Comparison of ENCODE assay signal across 8 mouse cellular contexts in the genomic region with DNA sequence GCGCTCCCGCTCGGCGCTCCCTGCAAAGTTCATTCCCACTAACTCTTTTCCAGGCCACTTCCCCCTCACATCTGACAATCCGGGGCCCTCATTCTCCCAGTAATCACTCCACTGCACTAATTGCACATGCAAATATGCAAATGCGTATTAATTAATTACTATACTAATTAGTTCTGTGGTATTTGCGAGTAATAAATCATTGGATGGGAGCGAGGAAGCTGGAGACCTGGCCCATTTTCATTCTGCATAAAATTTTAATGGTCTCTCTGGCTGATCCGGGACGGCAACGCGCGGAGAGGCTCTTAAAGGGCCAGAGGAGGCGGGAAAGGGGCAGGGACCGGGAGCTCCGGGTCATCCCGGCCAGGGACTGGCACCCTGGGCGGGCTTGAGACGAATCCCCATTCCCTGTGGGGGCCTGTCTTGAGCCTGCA. TPM values are rescaled to one million over a fixed set of nuclear protein-coding genes. Genes with fewer than 3 reads are reported as not detected.
DNase-seq lines count a peak whose midpoint lies in the region; ATAC-seq lines count a peak whose summit lies in the region.

No protein-coding gene starts in this region.

- no peaks in the 10 kb centered on the region for H3K9me3 ChIP-seq in heart, embryonic 14.5 days (ENCODE audit: control insufficient read depth, low read length)
- no peaks in the 10 kb centered on the region for H3K9me3 ChIP-seq in hindbrain, embryonic 12.5 days (replicated peaks)
- no peaks in the 10 kb centered on the region for H3K9me3 ChIP-seq in midbrain, embryonic 11.5 days (ENCODE audit: control insufficient read depth, low read length)

- no peak for DNase-seq in heart, postnatal 4 days
- peak; percentile 58 for DNase-seq in brain, adult 2 months (ENCODE audit: low read depth, low spot score)
- DNase-seq in midbrain, embryonic 11.5 days (ENCODE audit: low spot score, missing footprints), result no peak
- DNase-seq in gastrocnemius, postnatal 4 days (ENCODE audit: low spot score in 2 of 2), result no peak
- DNase-seq in right cerebral cortex, postnatal 4 days, result no peak
- DNase-seq in frontal cortex, postnatal 14 days (ENCODE audit: low spot score in 2 of 2), result no peak

- H3K27me3 ChIP-seq in heart, embryonic 14.5 days (ENCODE audit: control insufficient read depth, insufficient read depth, low read length), result peaks cover 71% of the 10 kb centered on the region
- peaks cover 94% of the 10 kb centered on the region for H3K27me3 ChIP-seq in hindbrain, embryonic 12.5 days
- peaks cover 83% of the 10 kb centered on the region for H3K27me3 ChIP-seq in midbrain, embryonic 11.5 days (ENCODE audit: control insufficient read depth, insufficient read depth, low read length)

- WGBS in heart, embryonic 14.5 days, result under 1% methylated on average over 19 of the region's 19 CpGs
- under 1% methylated on average over 19 of the region's 19 CpGs for WGBS in hindbrain, embryonic 12.5 days
- WGBS in midbrain, embryonic 11.5 days, result under 1% methylated on average over 18 of the region's 19 CpGs

- H3K4me1 ChIP-seq in heart, embryonic 14.5 days (ENCODE audit: control insufficient read depth in 2 of 2, insufficient read depth in 2 of 2, low read length in 2 of 2), result peaks cover 9 to 24% of the 10 kb centered on the region in 2 experiments; a peak in 3 of 4 replicates
- H3K4me1 ChIP-seq in hindbrain, embryonic 12.5 days, result peaks cover 42% of the 10 kb centered on the region
- peaks cover 13% of the 10 kb centered on the region for H3K4me1 ChIP-seq in midbrain, embryonic 11.5 days (ENCODE audit: control insufficient read depth, insufficient read depth, low read length)

- no peak overlapping the region for H3K27ac ChIP-seq in heart, embryonic 14.5 days (replicated peaks in 1 of 2; ENCODE audit: control insufficient read depth in 1 of 2, insufficient read depth in 1 of 2, low read depth in 2 of 2, low read length in 2 of 2)
- peak overlapping the region; percentile 79 for H3K27ac ChIP-seq in hindbrain, embryonic 12.5 days
- no peak overlapping the region for H3K27ac ChIP-seq in midbrain, embryonic 11.5 days (ENCODE audit: low read depth, low read length)

- ATAC-seq in heart, embryonic 14.5 days (ENCODE audit: insufficient number of reproducible peaks, insufficient read depth, low FRiP score, low read depth), result no peak
- 0 out of 2 replicates have a peak, but pooled peaks have one; percentile 11 for ATAC-seq in hindbrain, embryonic 12.5 days (ENCODE audit: low FRiP score)
- no peak for ATAC-seq in midbrain, embryonic 11.5 days (ENCODE audit: low FRiP score)

- H3K4me2 ChIP-seq in heart, embryonic 14.5 days (ENCODE audit: low read length), result peak overlapping the region; percentile 99
- H3K4me2 ChIP-seq in hindbrain, embryonic 12.5 days (replicated peaks), result peak overlapping the region; percentile 90
- H3K4me2 ChIP-seq in midbrain, embryonic 11.5 days, result peak overlapping the region; percentile 76

- no peaks in the 10 kb centered on the region for H3K36me3 ChIP-seq in heart, embryonic 14.5 days (ENCODE audit: control insufficient read depth, insufficient read depth, low read length)
- no peaks in the 10 kb centered on the region for H3K36me3 ChIP-seq in hindbrain, embryonic 12.5 days
- no peaks in the 10 kb centered on the region for H3K36me3 ChIP-seq in midbrain, embryonic 11.5 days (ENCODE audit: control insufficient read depth, insufficient read depth, low read length)

- peak overlapping the region; percentile 53 to 60 for H3K4me3 ChIP-seq in heart, embryonic 14.5 days (ENCODE audit: control insufficient read depth in 1 of 2, insufficient read depth in 1 of 2, low read depth in 1 of 2, low read length in 2 of 2)
- peak overlapping the region; percentile 47 for H3K4me3 ChIP-seq in hindbrain, embryonic 12.5 days
- H3K4me3 ChIP-seq in midbrain, embryonic 11.5 days (ENCODE audit: low read depth, low read length), result peak overlapping the region; percentile 43

- peak overlapping the region; percentile 74 for H3K9ac ChIP-seq in heart, embryonic 14.5 days (ENCODE audit: low read length)
- H3K9ac ChIP-seq in hindbrain, embryonic 12.5 days, result peak overlapping the region; percentile 67; the same call in 1 of the 2 replicates
- peak overlapping the region; percentile 30; the same call in 1 of the 2 replicates for H3K9ac ChIP-seq in midbrain, embryonic 11.5 days (ENCODE audit: low read length)

RNA-seq across cellular contexts. Expression of gene Ppp1r1b, which starts 9.1 kb away (rescaled TPM):
- polyA plus RNA-seq in heart, embryonic 14.5 days (2014; fragmentation: Nextera tagmentation; extraction: Ambion mirVana), result 42.2 and 48.3 TPM in 2 replicates
- 10 to 100 TPM; 19.1 to 21.2 TPM for total RNA-seq in heart, postnatal 4 days (2021)
- 0.37 and 0.52 TPM in 2 replicates for polyA plus RNA-seq in hindbrain, embryonic 12.5 days (2016; fragmentation: Nextera tagmentation; extraction: Ambion mirVana)
- polyA plus RNA-seq in midbrain, embryonic 11.5 days (2014; fragmentation: Nextera tagmentation; extraction: Ambion mirVana), result 0.78 and 0.91 TPM in 2 replicates
- under 1 TPM; 0.52 to 0.70 TPM for total RNA-seq in gastrocnemius, postnatal 4 days (2021)

RNA-seq across cellular contexts. Expression of gene Neurod2, which starts 9.6 kb away (rescaled TPM):
- not detected in 2 replicates for polyA plus RNA-seq in heart, embryonic 14.5 days (2014; fragmentation: Nextera tagmentation; extraction: Ambion mirVana)
- not detected for total RNA-seq in heart, postnatal 4 days (2021)
- polyA plus RNA-seq in hindbrain, embryonic 12.5 days (2016; fragmentation: Nextera tagmentation; extraction: Ambion mirVana), result 7.2 and 10.2 TPM in 2 replicates
- 0.15 and 0.17 TPM in 2 replicates for polyA plus RNA-seq in midbrain, embryonic 11.5 days (2014; fragmentation: Nextera tagmentation; extraction: Ambion mirVana)
- not detected for total RNA-seq in gastrocnemius, postnatal 4 days (2021)

RNA-seq across cellular contexts. Expression of gene Stard3, which starts 19.1 kb away (rescaled TPM):
- polyA plus RNA-seq in heart, embryonic 14.5 days (2014; fragmentation: Nextera tagmentation; extraction: Ambion mirVana), result 33.1 and 35.4 TPM in 2 replicates
- total RNA-seq in heart, postnatal 4 days (2021), result 10 to 100 TPM; 21.3 to 21.8 TPM
- polyA plus RNA-seq in hindbrain, embryonic 12.5 days (2016; fragmentation: Nextera tagmentation; extraction: Ambion mirVana), result 49.0 and 50.0 TPM in 2 replicates
- 39.7 and 41.5 TPM in 2 replicates for polyA plus RNA-seq in midbrain, embryonic 11.5 days (2014; fragmentation: Nextera tagmentation; extraction: Ambion mirVana)
- 10 to 100 TPM; 14.1 to 16.9 TPM for total RNA-seq in gastrocnemius, postnatal 4 days (2021)

RNA-seq across cellular contexts. Expression of gene Tcap, which starts 44.5 kb away (rescaled TPM):
- 169 and 178 TPM in 2 replicates for polyA plus RNA-seq in heart, embryonic 14.5 days (2014; fragmentation: Nextera tagmentation; extraction: Ambion mirVana)
- 100 to 1,000 TPM; 163 to 192 TPM for total RNA-seq in heart, postnatal 4 days (2021)
- polyA plus RNA-seq in hindbrain, embryonic 12.5 days (2016; fragmentation: Nextera tagmentation; extraction: Ambion mirVana), result 0.31 and 1.7 TPM in 2 replicates
- polyA plus RNA-seq in midbrain, embryonic 11.5 days (2014; fragmentation: Nextera tagmentation; extraction: Ambion mirVana), result not detected in 2 replicates
- 100 to 1,000 TPM; 447 to 769 TPM for total RNA-seq in gastrocnemius, postnatal 4 days (2021)

RNA-seq across cellular contexts. Expression of gene Pnmt, which starts 47.2 kb away (rescaled TPM):
- 0.70 and 0.86 TPM in 2 replicates for polyA plus RNA-seq in heart, embryonic 14.5 days (2014; fragmentation: Nextera tagmentation; extraction: Ambion mirVana)
- total RNA-seq in heart, postnatal 4 days (2021), result not detected
- 1.0 and 1.1 TPM in 2 replicates for polyA plus RNA-seq in hindbrain, embryonic 12.5 days (2016; fragmentation: Nextera tagmentation; extraction: Ambion mirVana)
- not detected in 2 replicates for polyA plus RNA-seq in midbrain, embryonic 11.5 days (2014; fragmentation: Nextera tagmentation; extraction: Ambion mirVana)
- under 1 TPM in 1 of 2 experiments, not detected in 1; 0.71 TPM for total RNA-seq in gastrocnemius, postnatal 4 days (2021)

Comparison
In these comparisons a context has a peak if more than half of its experiments do, and no peak if none do; other contexts are left out.
1. RNA of gene Ppp1r1b, which starts 9.1 kb away (polyA plus RNA-seq): 42.2 to 48.3 TPM in heart, embryonic 14.5 days; 0.78 to 0.91 TPM in midbrain, embryonic 11.5 days and 0.37 to 0.52 TPM in hindbrain, embryonic 12.5 days; every median in the first group is over 10 times any median in the second.
2. Peak in every context shown above with its lines, with median percentiles within 50 percentile points of each other: H3K4me2 ChIP-seq, H3K4me3 ChIP-seq and H3K9ac ChIP-seq.